Mouse (Mus musculus): Measurements from ENCODE around the gene Catip. TPM values are rescaled to one million over a fixed set of nuclear protein-coding genes. Genes with fewer than 3 reads are reported as not detected.
A peak's percentile ranks its signal among the peaks of the same experiment; 100 is the strongest.

Gene Catip
- polyA plus RNA-seq, 1 experiment from 2014 or later, result 1.5 TPM

- peak overlapping the region; percentile 66 for H3K4me2 ChIP-seq
- H3K4me1 ChIP-seq (replicated peaks), result peaks cover 11% of the 10 kb centered on the region
- H3K4me3 ChIP-seq (replicated peaks), result peak overlapping the region; percentile 37
- ATAC-seq (ENCODE audit: insufficient number of reproducible peaks, insufficient read depth, low FRiP score, low TSS enrichment, low read depth), result peak; percentile 63; the same call in 1 of the 2 replicates
- no peaks in the 10 kb centered on the region for H3K36me3 ChIP-seq
- 14% methylated on average over 34 of the region's 34 CpGs for WGBS
- H3K9ac ChIP-seq (replicated peaks), result peak overlapping the region; percentile 59
- peaks cover 5% of the 10 kb centered on the region; the same call in 1 of the 2 replicates for H3K27me3 ChIP-seq
- H3K9me3 ChIP-seq, result no peaks in the 10 kb centered on the region
- H3K27ac ChIP-seq, result no peak overlapping the region
These were observed 6.2 kb downstream of the Catip start for GRCm38 (mm10) chr1:74367886-74368645.

- H3K27ac ChIP-seq, result no peak overlapping the region
- H3K36me3 ChIP-seq, result no peaks in the 10 kb centered on the region
- H3K4me1 ChIP-seq (replicated peaks), result peaks cover 10% of the 10 kb centered on the region
- WGBS, result 35% methylated on average over 4 of the region's 4 CpGs
- no peaks in the 10 kb centered on the region for H3K9me3 ChIP-seq
- H3K9ac ChIP-seq (replicated peaks), result no peak overlapping the region
- H3K27me3 ChIP-seq, result peaks cover 5% of the 10 kb centered on the region; the same call in 1 of the 2 replicates
- no peak overlapping the region for H3K4me3 ChIP-seq (replicated peaks)
- no peak overlapping the region for H3K4me2 ChIP-seq
- no peak for ATAC-seq (ENCODE audit: insufficient number of reproducible peaks, insufficient read depth, low FRiP score, low TSS enrichment, low read depth)
These were observed 8.1 kb downstream of the Catip start for GRCm38 (mm10) chr1:74370040-74370439.

- Histone ChIP-seq H3K27me3 (no peaks in the 10 kb centered on the region), H3K4me3 (replicated peaks) (no peak overlapping the region), H3K4me2 (no peak overlapping the region), H3K27ac (no peak overlapping the region), H3K9ac (replicated peaks) (no peak overlapping the region), H3K36me3 (no peaks in the 10 kb centered on the region), H3K9me3 (no peaks in the 10 kb centered on the region), H3K4me1 (replicated peaks) (peaks cover 19% of the 10 kb centered on the region)
- WGBS, result 70% methylated on average over 4 of the region's 4 CpGs
- no peak for ATAC-seq (ENCODE audit: insufficient number of reproducible peaks, insufficient read depth, low FRiP score, low TSS enrichment, low read depth)
These were observed 11.5 kb downstream of the Catip start for GRCm38 (mm10) chr1:74373372-74373771.

GRCm38 (mm10) chr1:74374980-74375379 lies 13.1 kb downstream of the Catip start, which contains the start of gene Slc11a1:
Slc11a1 (plus strand) TSS chr1:74375195.
- Histone ChIP-seq H3K27me3 (no peaks in the 10 kb centered on the region), H3K4me2 (no peak within 1 kb of the TSS), H3K36me3 (no peaks in the 10 kb centered on the region), H3K9ac (replicated peaks) (no peak within 1 kb of the TSS), H3K4me1 (replicated peaks) (peaks cover 17% of the 10 kb centered on the region), H3K9me3 (no peaks in the 10 kb centered on the region), H3K4me3 (replicated peaks) (no peak within 1 kb of the TSS), H3K27ac (no peak within 1 kb of the TSS)
- 68% methylated on average over 8 of the region's 8 CpGs for WGBS
- ATAC-seq (ENCODE audit: insufficient number of reproducible peaks, insufficient read depth, low FRiP score, low TSS enrichment, low read depth), result no peak

- H3K4me2 ChIP-seq, result no peak overlapping the region
- H3K27ac ChIP-seq, result no peak overlapping the region
- H3K4me1 ChIP-seq (replicated peaks), result peaks cover 17% of the 10 kb centered on the region
- H3K36me3 ChIP-seq, result no peaks in the 10 kb centered on the region
- no peak overlapping the region for H3K9ac ChIP-seq (replicated peaks)
- ATAC-seq (ENCODE audit: insufficient number of reproducible peaks, insufficient read depth, low FRiP score, low TSS enrichment, low read depth), result 0 out of 2 replicates have a peak, but pooled peaks have one; percentile 8
- H3K9me3 ChIP-seq, result no peaks in the 10 kb centered on the region
- H3K27me3 ChIP-seq, result no peaks in the 10 kb centered on the region
- WGBS, result 78% methylated on average over 10 of the region's 10 CpGs
- H3K4me3 ChIP-seq (replicated peaks), result no peak overlapping the region
These were observed 13.7 kb downstream of the Catip start for GRCm38 (mm10) chr1:74375561-74375960.

GRCm38 (mm10) chr1:74376396-74376795 lies 14.5 kb downstream of the Catip start:
- H3K36me3 ChIP-seq, result no peaks in the 10 kb centered on the region
- 78% methylated on average over 4 of the region's 4 CpGs for WGBS
- no peak for ATAC-seq (ENCODE audit: insufficient number of reproducible peaks, insufficient read depth, low FRiP score, low TSS enrichment, low read depth)
- no peaks in the 10 kb centered on the region for H3K27me3 ChIP-seq
- H3K4me2 ChIP-seq, result no peak overlapping the region
- peaks cover 17% of the 10 kb centered on the region for H3K4me1 ChIP-seq (replicated peaks)
- H3K27ac ChIP-seq, result no peak overlapping the region
- no peaks in the 10 kb centered on the region for H3K9me3 ChIP-seq
- H3K4me3 ChIP-seq (replicated peaks), result no peak overlapping the region
- no peak overlapping the region for H3K9ac ChIP-seq (replicated peaks)

- Histone ChIP-seq H3K4me1 (replicated peaks) (peaks cover 17% of the 10 kb centered on the region), H3K9me3 (no peaks in the 10 kb centered on the region), H3K4me2 (no peak overlapping the region), H3K9ac (replicated peaks) (no peak overlapping the region), H3K27me3 (no peaks in the 10 kb centered on the region), H3K4me3 (replicated peaks) (no peak overlapping the region), H3K36me3 (no peaks in the 10 kb centered on the region), H3K27ac (no peak overlapping the region)
- 81% methylated on average over 7 of the region's 7 CpGs for WGBS
- no peak for ATAC-seq (ENCODE audit: insufficient number of reproducible peaks, insufficient read depth, low FRiP score, low TSS enrichment, low read depth)
These were observed 17.2 kb downstream of the Catip start for GRCm38 (mm10) chr1:74379058-74379504.

GRCm38 (mm10) chr1:74380484-74380883 lies 18.6 kb downstream of the Catip start:
- Histone ChIP-seq H3K4me1 (replicated peaks) (peaks cover 15% of the 10 kb centered on the region), H3K4me3 (replicated peaks) (no peak overlapping the region), H3K9me3 (no peaks in the 10 kb centered on the region), H3K36me3 (no peaks in the 10 kb centered on the region), H3K4me2 (no peak overlapping the region), H3K27ac (no peak overlapping the region), H3K27me3 (no peaks in the 10 kb centered on the region), H3K9ac (replicated peaks) (no peak overlapping the region)
- ATAC-seq (ENCODE audit: insufficient number of reproducible peaks, insufficient read depth, low FRiP score, low TSS enrichment, low read depth), result no peak
- WGBS, result 86% methylated on average over 5 of the region's 5 CpGs

- H3K36me3 ChIP-seq, result no peaks in the 10 kb centered on the region
- WGBS, result 90% methylated on average over 10 of the region's 10 CpGs
- peaks cover 4% of the 10 kb centered on the region for H3K4me1 ChIP-seq (replicated peaks)
- no peaks in the 10 kb centered on the region for H3K9me3 ChIP-seq
- no peaks in the 10 kb centered on the region for H3K27me3 ChIP-seq
- H3K27ac ChIP-seq, result no peak overlapping the region
- no peak overlapping the region for H3K4me2 ChIP-seq
- H3K9ac ChIP-seq (replicated peaks), result no peak overlapping the region
- no peak overlapping the region for H3K4me3 ChIP-seq (replicated peaks)
- no peak for ATAC-seq (ENCODE audit: insufficient number of reproducible peaks, insufficient read depth, low FRiP score, low TSS enrichment, low read depth)
These were observed 19.7 kb downstream of the Catip start for GRCm38 (mm10) chr1:74381588-74382021.

- Histone ChIP-seq H3K4me1 (replicated peaks) (peaks cover 9% of the 10 kb centered on the region; the same call in 1 of the 2 replicates), H3K36me3 (no peaks in the 10 kb centered on the region), H3K9ac (replicated peaks) (no peak overlapping the region), H3K4me3 (replicated peaks) (no peak overlapping the region), H3K27ac (no peak overlapping the region), H3K9me3 (no peaks in the 10 kb centered on the region), H3K27me3 (no peaks in the 10 kb centered on the region), H3K4me2 (no peak overlapping the region)
- ATAC-seq (ENCODE audit: insufficient number of reproducible peaks, insufficient read depth, low FRiP score, low TSS enrichment, low read depth), result no peak
- WGBS, result 86% methylated on average over 13 of the region's 13 CpGs
These were observed 21.5 kb downstream of the Catip start for GRCm38 (mm10) chr1:74383385-74383784.

- ATAC-seq (ENCODE audit: insufficient number of reproducible peaks, insufficient read depth, low FRiP score, low TSS enrichment, low read depth), result no peak
- H3K27me3 ChIP-seq, result no peaks in the 10 kb centered on the region
- H3K9ac ChIP-seq (replicated peaks), result no peak overlapping the region
- H3K27ac ChIP-seq, result 0 out of 2 replicates have a peak overlapping the region, but pooled peaks have one; percentile 4
- no peaks in the 10 kb centered on the region for H3K9me3 ChIP-seq
- no peaks in the 10 kb centered on the region for H3K36me3 ChIP-seq
- 86% methylated on average over 8 of the region's 8 CpGs for WGBS
- no peak overlapping the region for H3K4me2 ChIP-seq
- peaks cover 14% of the 10 kb centered on the region for H3K4me1 ChIP-seq (replicated peaks)
- no peak overlapping the region for H3K4me3 ChIP-seq (replicated peaks)
These were observed 22.6 kb downstream of the Catip start for GRCm38 (mm10) chr1:74384525-74384924.

Measured in limb, embryonic 12.5 days (tissue).